7 mouse cellular contexts compared by ENCODE assay signal in the genomic region with DNA sequence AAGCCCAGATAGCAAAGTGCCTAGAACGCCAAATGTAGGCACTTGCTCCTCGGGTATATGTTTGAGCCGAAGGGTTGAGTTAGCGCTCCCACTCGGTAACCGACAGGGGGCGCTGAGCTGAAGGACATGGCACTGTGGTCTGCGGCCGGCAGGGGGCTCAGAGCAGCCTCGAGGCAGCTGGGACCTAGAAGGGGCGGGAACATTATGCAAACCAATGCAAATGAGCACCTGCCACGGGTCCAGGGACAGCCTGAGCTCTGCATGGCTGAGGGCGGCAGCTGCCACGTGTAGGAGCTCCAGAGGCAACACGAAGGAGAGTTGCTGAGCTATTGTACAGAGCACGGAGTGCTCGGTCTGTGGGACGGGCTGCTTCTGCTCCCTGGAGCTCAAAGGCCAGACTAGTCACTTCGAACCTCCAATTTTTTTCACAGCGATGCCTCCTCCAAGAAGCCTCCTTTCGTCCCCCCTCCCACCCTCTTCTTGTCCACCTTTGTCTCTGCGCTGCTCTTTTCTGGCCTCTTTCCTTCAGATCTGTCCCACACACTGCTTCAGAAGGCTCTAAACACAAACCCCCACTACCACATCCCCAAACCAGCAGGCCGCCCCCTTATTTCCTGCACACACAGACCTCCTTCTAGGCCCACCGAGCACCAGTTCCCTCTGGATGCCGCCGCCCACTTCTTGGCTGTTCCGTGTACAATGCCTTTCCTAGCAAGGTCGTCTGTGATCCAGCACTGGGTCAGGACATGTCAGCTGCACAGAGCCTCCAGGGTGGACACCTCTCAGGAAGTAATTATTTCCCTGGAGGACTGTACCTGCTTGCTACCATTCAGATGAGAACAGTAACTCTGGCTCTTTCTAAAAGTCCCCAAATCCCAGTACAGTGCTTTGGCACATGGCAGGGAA. TPM values are rescaled to one million over a fixed set of nuclear protein-coding genes. Genes with fewer than 3 reads are reported as not detected.
DNase-seq lines count a peak whose midpoint lies in the region; ATAC-seq and TF ChIP-seq lines count a peak whose summit lies in the region.

No protein-coding gene starts in this region.

- TF ChIP-seq POLR2A in MEL (IDR thresholded peaks at IDR 0.05; ENCODE audit: control insufficient read depth in 1 of 2, insufficient read depth in 1 of 2, low read depth in 1 of 2, low read length in 2 of 2, poor library complexity in 1 of 2): no peak
- TF ChIP-seq POLR2A in brain, embryonic 14.5 days (IDR thresholded peaks at IDR 0.05; ENCODE audit: borderline replicate concordance, extremely low read depth, insufficient read depth, insufficient read length, poor library complexity, severe bottlenecking): no peak

- DNase-seq in MEL (ENCODE audit: low read depth, low spot score): peak; percentile 69
- peak; percentile 97 for DNase-seq in brain, embryonic 14.5 days (ENCODE audit: low read depth)
- DNase-seq in hindbrain, postnatal 0 days (ENCODE audit: low spot score): peak; percentile 95
- DNase-seq in left cerebral cortex, adult 11 months (ENCODE audit: low spot score): peak; percentile 86
- DNase-seq in lung, postnatal 4 days: peak; percentile 78 to 80
- peak; percentile 83 to 87 for DNase-seq in right cerebral cortex, adult 2 months (ENCODE audit: low spot score in 2 of 2)

- no peaks in the 10 kb centered on the region for H3K9me3 ChIP-seq in MEL (replicated peaks; ENCODE audit: insufficient read depth, low read length)
- H3K9me3 ChIP-seq in hindbrain, postnatal 0 days (ENCODE audit: low read length): no peaks in the 10 kb centered on the region

- H3K36me3 ChIP-seq in MEL (ENCODE audit: control insufficient read depth in 1 of 2, insufficient read depth in 2 of 2, low read length in 2 of 2): no peaks in the 10 kb centered on the region
- H3K36me3 ChIP-seq in hindbrain, postnatal 0 days (ENCODE audit: insufficient read depth, low read length): no peaks in the 10 kb centered on the region

- TF ChIP-seq EP300 in MEL (IDR thresholded peaks at IDR 0.05; ENCODE audit: low read depth in 1 of 2, low read length in 2 of 2): no peak

- peak overlapping the region; percentile 21; the same call in 1 of the 2 replicates for H3K4me2 ChIP-seq in hindbrain, postnatal 0 days (ENCODE audit: low read depth, low read length)

- peak; percentile 40 for TF ChIP-seq RAD21 in MEL (IDR thresholded peaks at IDR 0.05; ENCODE audit: low read depth, low read length)

- H3K27me3 ChIP-seq in MEL (ENCODE audit: control insufficient read depth in 1 of 2, insufficient read depth in 2 of 2, low read length in 2 of 2): no peaks in the 10 kb centered on the region
- H3K27me3 ChIP-seq in hindbrain, postnatal 0 days (ENCODE audit: insufficient read depth, low read length): no peaks in the 10 kb centered on the region

- WGBS in hindbrain, postnatal 0 days: 26% methylated on average over 28 of the region's 28 CpGs

- H3K79me2 ChIP-seq in MEL (ENCODE audit: control insufficient read depth, insufficient read depth, low read length, poor library complexity): no peaks in the 10 kb centered on the region

- ATAC-seq in erythroid progenitor cell, adult 5-6 weeks (replicated peaks; ENCODE audit: low FRiP score, poor library complexity, severe bottlenecking): peak; percentile 76
- peak; percentile 91 for ATAC-seq in hindbrain, postnatal 0 days

- no peak overlapping the region for H3K4me3 ChIP-seq in MEL (ENCODE audit: control insufficient read depth in 1 of 2, insufficient read depth in 1 of 2, low read depth in 2 of 2, low read length in 2 of 2)
- 0 out of 2 replicates have a peak overlapping the region, but pooled peaks have one; percentile 1 for H3K4me3 ChIP-seq in hindbrain, postnatal 0 days (ENCODE audit: low read length)

- no peak overlapping the region for H3K27ac ChIP-seq in MEL (ENCODE audit: control insufficient read depth, low read depth, low read length)
- H3K27ac ChIP-seq in hindbrain, postnatal 0 days: no peak overlapping the region; the same call in 1 of the 2 replicates

- TF ChIP-seq CTCF in MEL (IDR thresholded peaks at IDR 0.05 in 2 of 3, conservative IDR thresholded peaks at IDR 0.05 in 1 of 3; ENCODE audit: control insufficient read depth in 1 of 3, insufficient read depth in 1 of 3, low read depth in 2 of 3, low read length in 3 of 3, poor library complexity in 1 of 3, severe bottlenecking in 1 of 3): peak in 2 of 3 experiments; percentile 50 to 86; a peak in 5 of 6 replicates
- TF ChIP-seq CTCF in brain, embryonic 14.5 days (IDR thresholded peaks at IDR 0.05; ENCODE audit: borderline replicate concordance, extremely low read depth, insufficient read depth, insufficient read length): peak; percentile 99
- TF ChIP-seq CTCF in hindbrain, postnatal 0 days (IDR thresholded peaks at IDR 0.05; ENCODE audit: low read depth): peak; percentile 100

- no peaks in the 10 kb centered on the region for H3K4me1 ChIP-seq in MEL (ENCODE audit: control insufficient read depth in 1 of 2, insufficient read depth in 2 of 2, low read length in 2 of 2)
- H3K4me1 ChIP-seq in hindbrain, postnatal 0 days (ENCODE audit: insufficient read depth, low read length): peaks cover 5% of the 10 kb centered on the region; the same call in 1 of the 2 replicates

- H3K9ac ChIP-seq in MEL (ENCODE audit: control insufficient read depth, low read depth, low read length, poor library complexity, severe bottlenecking): no peak overlapping the region
- H3K9ac ChIP-seq in hindbrain, postnatal 0 days (replicated peaks; ENCODE audit: low read length): no peak overlapping the region

TF ChIP-seq in MEL, 35 proteins besides CTCF, POLR2A, EP300 and RAD21:
- TF ChIP-seq SMC3 (IDR thresholded peaks at IDR 0.05; ENCODE audit: low read depth, low read length) (peak; percentile 75), JUND (IDR thresholded peaks at IDR 0.05; ENCODE audit: low read depth, low read length) (no peak)

RNA-seq across cellular contexts. Expression of a gene that starts 8.0 kb away (rescaled TPM):
- not detected in 2 replicates for total RNA-seq in MEL (2012; rRNA removed)
- polyA plus RNA-seq in MEL (2012; ENCODE audit: insufficient read depth in 1 of 2, insufficient read length in 2 of 2, low read depth in 1 of 2, low replicate concordance in 2 of 2, missing spikeins in 1 of 2): not detected
- polyA plus RNA-seq in brain, embryonic 14.5 days (2012; rRNA removed): 0.42 and 0.81 TPM in 2 replicates
- total RNA-seq in erythroid progenitor cell, adult 5-6 weeks (2015; ENCODE audit: low replicate concordance): not detected in 2 replicates
- not detected in 2 replicates for total RNA-seq in erythroid progenitor cell, adult 5-6 weeks (2017; ENCODE audit: low replicate concordance)
- total RNA-seq in hindbrain, postnatal 0 days (2014; rRNA removed): not detected in 2 replicates
- polyA plus RNA-seq in hindbrain, postnatal 0 days (2015; fragmentation: Nextera tagmentation; extraction: Ambion mirVana): 0.19 and 0.39 TPM in 2 replicates

RNA-seq across cellular contexts. Expression of a gene that starts 8.5 kb away (rescaled TPM):
- 0.39 and 0.59 TPM in 2 replicates for total RNA-seq in MEL (2012; rRNA removed)
- 1 to 10 TPM in 1 of 2 experiments, not detected in 1; 1.1 TPM for polyA plus RNA-seq in MEL (2012; ENCODE audit: insufficient read depth in 1 of 2, insufficient read length in 2 of 2, low read depth in 1 of 2, low replicate concordance in 2 of 2, missing spikeins in 1 of 2)
- 50.3 and 57.2 TPM in 2 replicates for polyA plus RNA-seq in brain, embryonic 14.5 days (2012; rRNA removed)
- not detected in 2 replicates for total RNA-seq in erythroid progenitor cell, adult 5-6 weeks (2015; ENCODE audit: low replicate concordance)
- total RNA-seq in erythroid progenitor cell, adult 5-6 weeks (2017; ENCODE audit: low replicate concordance): not detected in 2 replicates
- total RNA-seq in hindbrain, postnatal 0 days (2014; rRNA removed): 270 and 290 TPM in 2 replicates
- 179 and 202 TPM in 2 replicates for polyA plus RNA-seq in hindbrain, postnatal 0 days (2015; fragmentation: Nextera tagmentation; extraction: Ambion mirVana)

RNA-seq across cellular contexts. Expression of a gene that starts 23.5 kb away (rescaled TPM):
- total RNA-seq in MEL (2012; rRNA removed): 15.5 and 15.8 TPM in 2 replicates
- 100 to 1,000 TPM in 1 of 2 experiments, 10 to 100 TPM in 1; 35.9 to 123 TPM for polyA plus RNA-seq in MEL (2012; ENCODE audit: insufficient read depth in 1 of 2, insufficient read length in 2 of 2, low read depth in 1 of 2, low replicate concordance in 2 of 2, missing spikeins in 1 of 2)
- 4.4 and 7.4 TPM in 2 replicates for polyA plus RNA-seq in brain, embryonic 14.5 days (2012; rRNA removed)
- total RNA-seq in erythroid progenitor cell, adult 5-6 weeks (2015; ENCODE audit: low replicate concordance): 0.72 TPM in 1 of 2 replicates, not detected in the other
- 0.38 and 0.39 TPM in 2 replicates for total RNA-seq in erythroid progenitor cell, adult 5-6 weeks (2017; ENCODE audit: low replicate concordance)
- total RNA-seq in hindbrain, postnatal 0 days (2014; rRNA removed): 33.5 and 38.4 TPM in 2 replicates
- polyA plus RNA-seq in hindbrain, postnatal 0 days (2015; fragmentation: Nextera tagmentation; extraction: Ambion mirVana): 19.6 and 20.1 TPM in 2 replicates

RNA-seq across cellular contexts. Expression of a gene that starts 55.3 kb away (rescaled TPM):
- total RNA-seq in MEL (2012; rRNA removed): 25.5 and 26.3 TPM in 2 replicates
- polyA plus RNA-seq in MEL (2012; ENCODE audit: insufficient read depth in 1 of 2, insufficient read length in 2 of 2, low read depth in 1 of 2, low replicate concordance in 2 of 2, missing spikeins in 1 of 2): 10 to 100 TPM in 1 of 2 experiments, not detected in 1; 30.0 TPM
- 73.0 and 84.4 TPM in 2 replicates for polyA plus RNA-seq in brain, embryonic 14.5 days (2012; rRNA removed)
- 5.4 and 5.9 TPM in 2 replicates for total RNA-seq in erythroid progenitor cell, adult 5-6 weeks (2015; ENCODE audit: low replicate concordance)
- total RNA-seq in erythroid progenitor cell, adult 5-6 weeks (2017; ENCODE audit: low replicate concordance): 15.3 and 22.7 TPM in 2 replicates
- total RNA-seq in hindbrain, postnatal 0 days (2014; rRNA removed): 141 and 156 TPM in 2 replicates
- 29.9 and 31.8 TPM in 2 replicates for polyA plus RNA-seq in hindbrain, postnatal 0 days (2015; fragmentation: Nextera tagmentation; extraction: Ambion mirVana)

Comparison
In these comparisons a context has a peak if more than half of its experiments do, and no peak if none do; other contexts are left out.
1. RNA of a gene that starts 8.5 kb away (total RNA-seq): 270 to 290 TPM in hindbrain, postnatal 0 days; 0.39 to 0.59 TPM in MEL and not detected in erythroid progenitor cell, adult 5-6 weeks; every median in the first group is over 100 times any median in the second.
2. Peak in every context shown above with its lines, with median percentiles within 50 percentile points of each other: DNase-seq and CTCF ChIP-seq.